Mouse (Mus musculus): Measurements from ENCODE around the gene Gm27235. TPM values are rescaled to one million over a fixed set of nuclear protein-coding genes. Genes with fewer than 3 reads are reported as not detected.
"Not testable (repeated sequence)": the region's sequence is repeated elsewhere in the genome, so short reads cannot be mapped to it uniquely, and the experiment has no call there.

The Gm27235 gene
- total RNA-seq (2022): not detected

DNA sequence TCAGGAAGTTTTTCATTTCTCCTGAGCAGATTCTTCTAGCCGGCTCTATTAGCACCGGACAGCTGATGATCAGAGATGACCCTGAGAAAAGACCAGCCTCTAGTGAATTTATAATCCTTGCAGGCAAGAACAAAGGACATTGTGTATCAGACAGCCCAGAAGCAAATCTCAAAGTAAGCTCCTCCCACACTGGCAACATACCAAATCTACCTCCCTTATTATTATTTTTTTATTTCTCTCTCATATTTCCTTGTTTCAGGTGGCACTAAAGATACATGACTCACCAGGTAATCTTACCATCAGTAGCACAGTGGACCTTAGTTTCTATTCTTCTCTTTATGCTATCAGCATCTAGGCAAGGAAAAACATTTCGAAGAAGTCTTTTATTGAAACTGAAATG lies at the start of gene Gm27235, which contains the start of gene D730048I06Rik:
Gm27235 (minus strand) TSS at position 101 of the 400 bp plus-strand sequence.
D730048I06Rik (minus strand) TSS at position 112 of the 400 bp plus-strand sequence.
- DNase-seq (ENCODE audit: low spot score in 2 of 2): no peak

DNA sequence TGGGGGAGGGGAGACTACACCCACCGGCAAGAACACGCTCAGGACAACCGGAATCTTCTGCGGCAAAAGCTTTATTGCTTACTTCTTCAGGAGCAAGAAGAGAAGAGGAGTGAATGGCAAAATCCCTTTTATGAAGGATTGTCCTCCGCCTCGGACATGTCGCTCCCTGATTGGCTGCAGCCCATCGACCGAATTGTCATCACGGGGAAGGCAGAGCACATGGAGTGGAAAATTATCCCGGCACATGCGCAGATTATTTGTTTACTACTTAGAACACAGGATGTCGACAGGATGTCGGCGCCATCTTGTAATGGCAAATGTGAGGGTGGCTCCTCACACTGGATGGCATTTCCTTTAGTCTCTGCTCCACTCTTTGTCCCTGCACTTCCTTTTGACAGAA lies 28.0 kb upstream of the Gm27235 start:
- not testable (repeated sequence) for DNase-seq (ENCODE audit: low spot score in 2 of 2)

DNA sequence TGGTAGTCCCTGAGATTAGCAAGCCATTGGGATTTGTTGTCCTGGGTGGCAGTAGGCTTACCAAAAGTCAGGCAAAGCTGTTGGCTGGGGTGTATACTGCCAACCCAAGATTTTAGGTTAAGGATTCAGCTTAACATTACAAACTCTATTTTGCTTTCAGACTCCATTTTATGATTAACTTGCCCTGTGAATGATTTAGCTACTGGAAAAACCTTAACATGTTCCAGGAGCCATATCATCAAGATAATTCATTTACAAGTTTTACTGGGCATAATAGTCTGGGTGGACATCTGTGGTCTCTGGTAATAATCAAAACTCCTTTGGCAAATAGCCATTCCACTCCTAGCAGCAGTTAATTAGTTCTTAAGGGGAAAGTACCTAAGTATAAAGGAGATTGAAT lies 8.2 kb upstream of the Gm27235 start:
- no peak for DNase-seq (ENCODE audit: low spot score in 2 of 2)

DNA sequence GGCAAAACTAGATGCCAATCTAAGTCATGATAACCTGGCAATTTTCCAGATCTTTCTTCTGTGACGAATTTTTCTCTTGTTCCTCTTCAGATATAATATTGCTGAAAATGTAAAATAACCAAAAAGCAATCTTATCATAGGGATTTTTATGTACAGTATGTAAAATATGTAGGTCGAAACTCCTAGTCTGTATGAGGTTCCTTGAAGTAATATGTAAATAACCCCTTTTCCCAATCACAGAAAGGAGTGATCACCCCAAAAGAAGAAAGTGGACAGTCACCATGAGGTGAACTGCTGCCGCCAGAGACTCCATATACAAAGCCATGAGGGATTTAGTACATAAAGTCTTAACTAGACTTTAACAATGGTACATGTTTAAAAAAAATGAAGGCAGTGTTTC lies 11.9 kb downstream of the Gm27235 start, which contains the start of gene Gm17727:
Gm17727 (minus strand) TSS at position 101 of the 400 bp plus-strand sequence.
- no peak for DNase-seq (ENCODE audit: low spot score in 2 of 2)

DNA sequence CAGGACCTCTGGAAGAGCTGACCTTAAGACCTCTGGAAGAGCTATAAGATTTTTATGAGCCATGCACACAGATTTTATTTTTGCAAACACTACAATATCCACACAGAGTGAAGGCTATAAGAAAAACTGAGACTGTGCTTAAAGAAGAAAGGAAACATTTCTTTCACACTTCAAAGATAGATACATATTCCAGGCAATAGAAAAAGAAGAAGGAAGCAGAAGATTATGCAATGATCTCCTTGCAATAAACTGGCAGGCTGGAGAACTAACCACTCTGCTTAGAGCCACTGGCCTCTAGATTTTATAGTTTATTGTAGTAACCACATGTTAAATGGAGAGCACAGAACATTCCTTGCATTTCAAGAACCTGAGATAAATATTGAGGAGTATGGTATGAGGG lies 33.1 kb downstream of the Gm27235 start:
- no peak for DNase-seq (ENCODE audit: low spot score in 2 of 2)

DNA sequence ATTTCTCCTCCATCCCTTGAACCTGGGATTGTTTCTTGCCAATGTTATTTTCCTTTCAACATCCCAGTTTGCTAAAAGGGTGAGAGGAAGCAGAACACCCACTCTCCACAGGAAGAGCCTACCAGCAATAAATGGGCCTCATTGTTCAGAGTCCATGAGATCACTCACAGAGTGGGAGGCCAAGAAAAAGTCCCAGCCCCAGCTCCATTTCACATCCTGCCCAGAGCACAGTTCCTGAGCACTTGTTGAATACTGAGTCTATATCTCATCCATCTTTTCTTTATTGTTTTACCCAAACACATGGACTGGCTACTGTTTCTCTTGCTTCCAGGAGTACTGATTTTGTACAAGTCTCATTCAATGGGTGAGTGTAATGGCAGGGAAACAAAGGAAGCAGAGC lies 49.2 kb downstream of the Gm27235 start, which contains the start of gene Gm17677:
Gm17677 (plus strand) TSS at position 301 of the 400 bp plus-strand sequence.
- no peak for DNase-seq (ENCODE audit: low spot score in 2 of 2)

Other genes starting within 250 kb of the Gm27235 start
- gene Ddx25, start 231.6 kb downstream of the Gm27235 start, total RNA-seq (2022): 10 to 100 TPM; 14.2 to 17.9 (median 16.1) TPM
- gene Pus3, start 231.5 kb downstream of the Gm27235 start, total RNA-seq (2022): 10 to 100 TPM; 10.7 to 12.8 (median 12.2) TPM
- gene Pate2, start 219.8 kb downstream of the Gm27235 start, total RNA-seq (2022): 1 to 10 TPM in 3 of 4 experiments, under 1 TPM in 1; 0.76 to 2.1 (median 1.4) TPM
- gene Hyls1, start 219.7 kb downstream of the Gm27235 start, total RNA-seq (2022): 10 to 100 TPM; 14.8 to 16.2 (median 15.3) TPM
- gene Pate4, start 178.2 kb downstream of the Gm27235 start, total RNA-seq (2022): not detected
- not detected for gene Pate3, start 141.9 kb downstream of the Gm27235 start, total RNA-seq (2022)
- gene Pate1, start 102.7 kb downstream of the Gm27235 start, total RNA-seq (2022): not detected
- not detected for gene Gm17677, start 49.1 kb downstream of the Gm27235 start, total RNA-seq (2022)
- gene Gm17727, start 12.0 kb downstream of the Gm27235 start, total RNA-seq (2022): not detected
- gene D730048I06Rik, start within 50 bp of the Gm27235 start, total RNA-seq (2022): not detected
- not detected for gene 9230110F15Rik, start 54.0 kb upstream of the Gm27235 start, total RNA-seq (2022)
- under 1 TPM in 2 of 4 experiments, not detected in 2; 0.18 to 0.21 TPM for gene 9230113P08Rik, start 118.3 kb upstream of the Gm27235 start, total RNA-seq (2022)